Mouse (Mus musculus): ENCODE results near the gene Gm10944.

DNA sequence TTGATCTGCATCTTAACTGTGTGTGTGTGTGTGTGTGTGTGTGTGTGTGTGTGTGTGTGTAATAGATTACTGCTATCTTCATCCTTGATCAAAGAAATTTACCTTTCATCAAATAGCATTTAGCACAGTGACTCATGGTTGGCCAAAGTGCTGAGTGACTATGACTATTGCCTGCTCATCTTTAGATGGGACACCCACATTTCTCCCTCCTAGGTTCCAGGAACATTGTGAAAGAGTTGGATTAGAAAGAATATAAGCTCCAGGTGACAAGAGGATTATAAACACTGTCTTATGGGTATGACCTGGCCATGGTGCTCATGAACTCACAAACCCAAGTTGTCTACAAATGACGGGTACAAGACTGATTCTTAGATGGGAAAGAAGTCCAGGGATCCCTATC, 26.9 kb downstream of the Gm10944 start:
- TF ChIP-seq CTCF (IDR thresholded peaks at IDR 0.05; ENCODE audit: control insufficient read depth, insufficient read depth, insufficient replicate concordance, low read depth, low read length) (no peak), POLR2A (IDR thresholded peaks at IDR 0.05; ENCODE audit: control insufficient read depth, low read depth, low read length) (no peak)
